Mouse (Mus musculus) CH12.LX (cell line): ENCODE measurements around the gene Tent5c. TPM values are rescaled to one million over a fixed set of nuclear protein-coding genes. Genes with fewer than 3 reads are reported as not detected.

Source experiments
- DNase-seq: peaks from one replicate; pipeline ENCODE4 v3.0.0-alpha.2; 2013; ENCODE audit errors: extremely low read depth
- H3K27ac ChIP-seq: 2 replicates; pipeline ENCODE4 v1.5.1; 2012; ENCODE audit warnings: low read depth, mild to moderate bottlenecking, control low read depth, moderate library complexity; ENCODE audit not compliant: insufficient read depth
- H3K27me3 ChIP-seq: replicated peaks from 2 replicates; pipeline ENCODE3; 2012; ENCODE audit warnings: inconsistent platforms
- H3K36me3 ChIP-seq, 2 experiments: replicated peaks in 1 of 2; 2 replicates each; pipeline versions ENCODE3 to v1.6.1; 2012; ENCODE audit warnings: inconsistent platforms in 1 of 2, low read length in 1 of 2, mild to moderate bottlenecking in 1 of 2, mixed read lengths in 1 of 2, moderate library complexity in 1 of 2; ENCODE audit not compliant: control insufficient read depth in 1 of 2, insufficient read depth in 1 of 2
- H3K4me1 ChIP-seq, 2 experiments: 2 replicates each; pipeline ENCODE4 v1.6.1; 2012; ENCODE audit warnings: inconsistent platforms in 1 of 2, moderate library complexity in 1 of 2; ENCODE audit not compliant: insufficient read depth in 2 of 2, control insufficient read depth in 1 of 2
- H3K4me2 ChIP-seq: 2 replicates; pipeline ENCODE4 v1.6.1; 2012; ENCODE audit warnings: low read depth, mild to moderate bottlenecking, control low read depth; ENCODE audit not compliant: poor library complexity, insufficient read depth, severe bottlenecking
- H3K4me3 ChIP-seq, 3 experiments: fragments of 150-350 bp in 1 of 3; sonication (generic) in 1 of 3; replicated peaks in 1 of 3; 2 replicates each; pipeline versions ENCODE3 to v1.5.1; 2011 to 2012; ENCODE audit warnings: low read depth in 2 of 3, low read length in 2 of 3, mild to moderate bottlenecking in 2 of 3, moderate library complexity in 2 of 3, control low read depth in 1 of 3, improper control_type of control experiment in 1 of 3, inconsistent platforms in 1 of 3, mixed read lengths in 1 of 3; ENCODE audit not compliant: poor library complexity in 1 of 3
- H3K79me2 ChIP-seq: replicated peaks from 2 replicates; pipeline ENCODE4 v1.6.1; 2012; ENCODE audit warnings: mild to moderate bottlenecking, moderate library complexity; ENCODE audit not compliant: control insufficient read depth, poor library complexity, insufficient read depth, severe bottlenecking; ENCODE audit errors: extremely low read depth
- H3K9ac ChIP-seq: 2 replicates; pipeline ENCODE4 v1.6.1; 2012; ENCODE audit warnings: low read depth, mild to moderate bottlenecking, control low read depth, moderate library complexity; ENCODE audit not compliant: insufficient read depth
- H3K9me3 ChIP-seq: replicated peaks from 2 replicates; pipeline ENCODE3; 2012; ENCODE audit warnings: low read length, inconsistent platforms, mixed read lengths
- BHLHE40 ChIP-seq: IDR thresholded peaks from 2 replicates; pipeline ENCODE4 v1.6.1; 2011; ENCODE audit warnings: mild to moderate bottlenecking, low read depth, low read length, improper control_type of control experiment
- CHD1 ChIP-seq: IDR thresholded peaks from 2 replicates; pipeline ENCODE4 v1.6.1; 2012; ENCODE audit warnings: low read depth, low read length, improper control_type of control experiment, inconsistent platforms
- CHD2 ChIP-seq: IDR thresholded peaks from 2 replicates; pipeline ENCODE4 v1.6.1; 2011; ENCODE audit warnings: low read length, improper control_type of control experiment
- CTCF ChIP-seq, 2 experiments: IDR thresholded peaks in 1 of 2; conservative IDR thresholded peaks in 1 of 2; 2 replicates each; pipeline ENCODE4 v1.5.1; 2011 to 2012; ENCODE audit warnings: low read depth in 2 of 2, low read length in 2 of 2, improper control_type of control experiment in 1 of 2, inconsistent platforms in 1 of 2, mild to moderate bottlenecking in 1 of 2, moderate library complexity in 1 of 2
- E2F4 ChIP-seq: IDR thresholded peaks from 2 replicates; pipeline ENCODE4 v1.6.1; 2011; ENCODE audit warnings: low read depth, low read length, improper control_type of control experiment; ENCODE audit not compliant: insufficient replicate concordance
- ELF1 ChIP-seq: IDR thresholded peaks from 2 replicates; pipeline ENCODE4 v1.6.1; 2014; ENCODE audit warnings: low read depth, mild to moderate bottlenecking, inconsistent platforms, low read length, improper control_type of control experiment
- EP300 ChIP-seq: IDR thresholded peaks from 2 replicates; pipeline ENCODE4 v1.6.1; 2011; ENCODE audit warnings: low read length, improper control_type of control experiment
- ETS1 ChIP-seq: conservative IDR thresholded peaks from 2 replicates; pipeline ENCODE4 v1.6.1; 2012; ENCODE audit warnings: low read depth, mild to moderate bottlenecking, inconsistent platforms, low read length, improper control_type of control experiment, moderate library complexity
- GABPA ChIP-seq: IDR thresholded peaks from 2 replicates; pipeline ENCODE4 v1.6.1; 2012; ENCODE audit warnings: low read depth, low read length, improper control_type of control experiment, inconsistent platforms; ENCODE audit not compliant: insufficient replicate concordance
- HCFC1 ChIP-seq: IDR thresholded peaks from 2 replicates; pipeline ENCODE4 v1.6.1; 2012; ENCODE audit warnings: low read depth, mild to moderate bottlenecking, inconsistent platforms, low read length, improper control_type of control experiment
- IRF4 ChIP-seq: IDR thresholded peaks from 2 replicates; pipeline ENCODE4 v1.6.1; 2014; ENCODE audit warnings: low read depth, mild to moderate bottlenecking, inconsistent platforms, low read length, improper control_type of control experiment
- JUN ChIP-seq: IDR thresholded peaks from 2 replicates; pipeline ENCODE4 v1.6.1; 2011; ENCODE audit warnings: low read depth, mild to moderate bottlenecking, low read length, improper control_type of control experiment, moderate library complexity; ENCODE audit not compliant: insufficient read depth
- JUND ChIP-seq: conservative IDR thresholded peaks from 2 replicates; pipeline ENCODE4 v1.6.1; 2011; ENCODE audit warnings: low read depth, low read length, improper control_type of control experiment
- KAT2A ChIP-seq: IDR thresholded peaks from 2 replicates; pipeline ENCODE4 v1.6.1; 2012; ENCODE audit warnings: low read length, improper control_type of control experiment, inconsistent platforms; ENCODE audit not compliant: insufficient replicate concordance
- MAFK ChIP-seq: IDR thresholded peaks from 2 replicates; pipeline ENCODE4 v1.6.1; 2011; ENCODE audit warnings: low read length, improper control_type of control experiment; ENCODE audit not compliant: insufficient replicate concordance
- MAX ChIP-seq: IDR thresholded peaks from 2 replicates; pipeline ENCODE4 v1.6.1; 2011; ENCODE audit warnings: low read length, improper control_type of control experiment
- MAZ ChIP-seq: IDR thresholded peaks from 2 replicates; pipeline ENCODE4 v1.6.1; 2012; ENCODE audit warnings: low read depth, mild to moderate bottlenecking, inconsistent platforms, low read length, improper control_type of control experiment, moderate library complexity
- MEF2A ChIP-seq: IDR thresholded peaks from 2 replicates; pipeline ENCODE4 v1.6.1; 2014; ENCODE audit warnings: low read depth, mild to moderate bottlenecking, inconsistent platforms, low read length, improper control_type of control experiment, borderline replicate concordance
- MXI1 ChIP-seq: IDR thresholded peaks from 2 replicates; pipeline ENCODE4 v1.6.1; 2011; ENCODE audit warnings: mild to moderate bottlenecking, low read depth, low read length, improper control_type of control experiment
- MYC ChIP-seq: IDR thresholded peaks from 2 replicates; pipeline ENCODE4 v1.6.1; 2011; ENCODE audit warnings: low read depth, mild to moderate bottlenecking, improper control_type of control experiment, low read length
- NELFE ChIP-seq: IDR thresholded peaks from 2 replicates; pipeline ENCODE4 v1.6.1; 2011; ENCODE audit warnings: low read depth, low read length, improper control_type of control experiment
- NRF1 ChIP-seq: IDR thresholded peaks from 2 replicates; pipeline ENCODE4 v1.6.1; 2014; ENCODE audit warnings: low read depth, mild to moderate bottlenecking, inconsistent platforms, low read length, improper control_type of control experiment, moderate library complexity
- PAX5 ChIP-seq: IDR thresholded peaks from 2 replicates; pipeline ENCODE4 v1.6.1; 2012; ENCODE audit warnings: low read length, inconsistent platforms, mixed read lengths
- POLR2A ChIP-seq: IDR thresholded peaks from 2 replicates; pipeline ENCODE4 v1.6.1; 2011; ENCODE audit warnings: low read depth, mild to moderate bottlenecking, improper control_type of control experiment, low read length
- POLR2AphosphoS2 ChIP-seq: IDR thresholded peaks from 2 replicates; pipeline ENCODE4 v1.6.1; 2011; ENCODE audit warnings: low read depth, low read length, improper control_type of control experiment
- RAD21 ChIP-seq: IDR thresholded peaks from 2 replicates; pipeline ENCODE4 v1.6.1; 2011; ENCODE audit warnings: low read depth, mild to moderate bottlenecking, low read length, improper control_type of control experiment, moderate library complexity
- RCOR1 ChIP-seq: conservative IDR thresholded peaks from 2 replicates; pipeline ENCODE4 v1.6.1; 2012; ENCODE audit warnings: low read depth, mild to moderate bottlenecking, inconsistent platforms, low read length, improper control_type of control experiment
- SIN3A ChIP-seq: IDR thresholded peaks from 2 replicates; pipeline ENCODE4 v1.6.1; 2012; ENCODE audit warnings: low read length, improper control_type of control experiment, inconsistent platforms
- SMC3 ChIP-seq: IDR thresholded peaks from 2 replicates; pipeline ENCODE4 v1.6.1; 2011; ENCODE audit warnings: low read depth, low read length, improper control_type of control experiment
- TBP ChIP-seq: conservative IDR thresholded peaks from 2 replicates; pipeline ENCODE4 v1.6.1; 2011; ENCODE audit warnings: low read depth, low read length, improper control_type of control experiment
- TCF12 ChIP-seq: IDR thresholded peaks from 2 replicates; pipeline ENCODE4 v1.6.1; 2014; ENCODE audit warnings: low read depth, mild to moderate bottlenecking, inconsistent platforms, low read length, improper control_type of control experiment
- UBTF ChIP-seq: IDR thresholded peaks from 2 replicates; pipeline ENCODE4 v1.6.1; 2012; ENCODE audit warnings: low read depth, mild to moderate bottlenecking, inconsistent platforms, low read length, improper control_type of control experiment, moderate library complexity
- USF1 ChIP-seq: IDR thresholded peaks from 2 replicates; pipeline ENCODE4 v1.6.1; 2014; ENCODE audit warnings: low read depth, mild to moderate bottlenecking, inconsistent platforms, low read length, improper control_type of control experiment
- USF2 ChIP-seq: conservative IDR thresholded peaks from 2 replicates; pipeline ENCODE4 v1.6.1; 2011; ENCODE audit warnings: low read depth, low read length, improper control_type of control experiment
- ZC3H11A ChIP-seq: IDR thresholded peaks from 2 replicates; pipeline ENCODE4 v1.6.1; 2012; ENCODE audit warnings: low read depth, mild to moderate bottlenecking, inconsistent platforms, low read length, improper control_type of control experiment
- ZKSCAN1 ChIP-seq: IDR thresholded peaks from 2 replicates; pipeline ENCODE4 v1.6.1; 2012; ENCODE audit warnings: low read depth, inconsistent platforms, low read length, improper control_type of control experiment, borderline replicate concordance
- ZMIZ1 ChIP-seq: IDR thresholded peaks from 2 replicates; pipeline ENCODE4 v1.6.1; 2012; ENCODE audit warnings: low read depth, mild to moderate bottlenecking, inconsistent platforms, low read length, improper control_type of control experiment
- ZNF384 ChIP-seq: IDR thresholded peaks from 2 replicates; pipeline ENCODE4 v1.6.1; 2012; ENCODE audit warnings: low read depth, low read length, improper control_type of control experiment, inconsistent platforms
- dilution Hi-C: fragments of 300-500 bp; cut with MboI; formaldehyde crosslinking; loops from 2 replicates; pipeline ENCODE4 v1.14.3; 2020; ENCODE audit warnings: low sequenced_read_pairs; ENCODE audit not compliant: extremely low pct_unique_long_range_greater_than_20kb, extremely low pct_ligation_motif_present
- in situ Hi-C: fragments of 300-500 bp; cut with MboI; formaldehyde crosslinking; loops from 3 replicates; pipeline ENCODE4 v1.14.3; 2019; ENCODE audit warnings: low sequenced_read_pairs, low pct_ligation_motif_present, low pct_unique_long_range_greater_than_20kb, mixed read lengths
- polyA plus RNA-seq: library from polyadenylated mRNA; unstranded; fragments of >175 nt; gene quantifications from 2 replicates; pipeline ENCODE4 v1.2.1, GENCODE M21; 2012; ENCODE audit warnings: low read depth; ENCODE audit not compliant: insufficient read length
- total RNA-seq, 2 experiments: library from RNA; depleted of rRNA; stranded (reverse); fragments of 300-350 nt in 1 of 2; fragments of >200 nt in 1 of 2; gene quantifications; 2 replicates each; pipeline ENCODE4 v1.2.3; 2012 to 2014

Tent5c gene
- total and polyA plus RNA-seq, 3 experiments, result 10.6 to 18.7 (median 12.3) TPM

DNA sequence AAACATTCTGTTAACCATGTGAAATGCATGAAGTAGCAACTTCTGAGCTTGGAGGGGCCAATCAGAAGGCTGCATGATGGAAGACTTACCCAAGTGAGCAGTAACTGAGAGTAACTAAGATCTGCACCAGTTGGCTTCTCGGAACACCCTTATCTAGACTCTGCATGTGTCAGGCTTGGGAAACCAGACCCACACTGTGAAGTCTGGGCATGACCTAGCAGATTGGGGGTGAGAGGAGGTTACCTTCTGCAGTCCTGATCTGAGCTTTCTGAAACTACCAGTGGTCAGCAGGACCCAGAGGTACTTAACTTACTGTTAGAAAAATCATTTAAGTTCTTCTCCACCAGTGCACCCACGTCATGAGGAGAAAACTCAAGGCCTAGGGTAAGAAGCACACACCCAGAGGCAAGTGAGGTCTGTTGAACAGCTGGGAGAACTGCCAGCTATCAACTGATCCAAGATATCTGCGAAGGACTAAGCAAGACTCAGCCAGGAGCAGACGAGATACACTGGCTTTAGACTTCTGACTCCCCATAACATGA, 50.6 kb downstream of the Tent5c start:
- peaks cover 53 to 87% of the 10 kb centered on the region in 2 experiments for H3K4me1 ChIP-seq
- peak overlapping the region; percentile 53 for H3K4me2 ChIP-seq
- dilution Hi-C loops (no loop called here), in situ Hi-C loops (no loop called here)
- no peaks in the 10 kb centered on the region for H3K36me3 ChIP-seq
- peak overlapping the region; percentile 90 for H3K27ac ChIP-seq
- no peak overlapping the region for H3K4me3 ChIP-seq
- 0 out of 2 replicates have a peak overlapping the region, but pooled peaks have one; percentile 14 for H3K9ac ChIP-seq
- H3K79me2 ChIP-seq, result no peaks in the 10 kb centered on the region
- DNase-seq, result peak; percentile 39
- TF ChIP-seq MAZ (no peak; the same call in 1 of the 2 replicates), SMC3 (no peak), POLR2AphosphoS2 (no peak), ZMIZ1 (no peak), IRF4 (peak; percentile 84), ELF1 (no peak), RCOR1 (peak; percentile 42), USF2 (no peak), E2F4 (no peak), KAT2A (no peak), HCFC1 (no peak), POLR2A (no peak), TCF12 (peak; percentile 83), ZNF384 (no peak), MAFK (peak; percentile 69; the same call in 1 of the 2 replicates), EP300 (peak; percentile 78), MAX (peak; percentile 73), BHLHE40 (peak; percentile 90), NELFE (no peak), PAX5 (no peak), CHD2 (peak; percentile 42; the same call in 1 of the 2 replicates), SIN3A (peak; percentile 77), ZC3H11A (no peak), MEF2A (peak; percentile 78), TBP (no peak), USF1 (no peak), GABPA (no peak), CHD1 (peak; percentile 82; the same call in 1 of the 2 replicates), ETS1 (peak; percentile 85), ZKSCAN1 (no peak), MXI1 (peak; percentile 30; the same call in 1 of the 2 replicates), JUND (no peak), UBTF (no peak), JUN (no peak; the same call in 1 of the 2 replicates), NRF1 (no peak), MYC (peak; percentile 28; the same call in 1 of the 2 replicates), CTCF (conservative IDR thresholded peaks at IDR 0.05 in 1 of 2, IDR thresholded peaks at IDR 0.05 in 1 of 2; ENCODE audit: low read depth in 2 of 2, low read length in 2 of 2) (no peak), RAD21 (no peak; the same call in 1 of the 2 replicates)
- H3K27me3 ChIP-seq, result no peaks in the 10 kb centered on the region
- H3K9me3 ChIP-seq, result peaks cover 4% of the 10 kb centered on the region
